Mouse (Mus musculus) liver, embryonic 11.5 days (tissue): ENCODE data around the gene Tmem169. TPM values are rescaled to one million over a fixed set of nuclear protein-coding genes. Genes with fewer than 3 reads are reported as not detected.
A peak's percentile ranks its signal among the peaks of the same experiment; 100 is the strongest.
"Not testable (repeated sequence)": the region's sequence is repeated elsewhere in the genome, so short reads cannot be mapped to it uniquely, and the experiment has no call there.

Source experiments
- ATAC-seq: fragments of 200-750 bp; cut with Nextera tagmentation; replicated peaks from 2 replicates; pipeline ENCODE4 v1.8.0; 2017; ENCODE audit warnings: moderate number of reproducible peaks, mild to moderate bottlenecking, moderate TSS enrichment, moderate library complexity; ENCODE audit not compliant: low FRiP score
- DNase-seq: peaks from one replicate; pipeline ENCODE4 v3.0.0-alpha.2; 2017; ENCODE audit warnings: low spot score
- H3K27ac ChIP-seq: fragments of 300-500 bp; sonication (generic); 2 replicates; pipeline ENCODE4 v1.5.1; 2014; ENCODE audit warnings: mild to moderate bottlenecking, low read depth, low read length, control low read depth
- H3K27me3 ChIP-seq: fragments of 300-500 bp; sonication (generic); replicated peaks from 2 replicates; pipeline ENCODE4 v1.6.1; 2014; ENCODE audit warnings: low read length, mixed read lengths; ENCODE audit not compliant: control insufficient read depth, insufficient read depth
- H3K36me3 ChIP-seq: fragments of 300-500 bp; sonication (generic); 2 replicates; pipeline ENCODE4 v1.6.1; 2014; ENCODE audit warnings: mild to moderate bottlenecking, low read length, moderate library complexity, mixed read lengths; ENCODE audit not compliant: control insufficient read depth, insufficient read depth
- H3K4me1 ChIP-seq: fragments of 300-500 bp; sonication (generic); replicated peaks from 2 replicates; pipeline ENCODE4 v1.6.1; 2014; ENCODE audit warnings: low read length, mixed read lengths; ENCODE audit not compliant: control insufficient read depth, insufficient read depth
- H3K4me2 ChIP-seq: fragments of 300-500 bp; sonication (generic); 2 replicates; pipeline ENCODE4 v1.6.1; 2014; ENCODE audit warnings: mild to moderate bottlenecking, control low read depth, moderate library complexity
- H3K4me3 ChIP-seq: fragments of 300-500 bp; sonication (generic); 2 replicates; pipeline ENCODE4 v1.5.1; 2014; ENCODE audit warnings: low read depth, low read length, control low read depth
- H3K9ac ChIP-seq: fragments of 300-500 bp; sonication (generic); 2 replicates; pipeline ENCODE4 v1.6.1; 2014; ENCODE audit warnings: low read depth, low read length, control low read depth
- H3K9me3 ChIP-seq: fragments of 300-500 bp; sonication (generic); 2 replicates; pipeline ENCODE4 v1.6.1; 2016; ENCODE audit warnings: low read length, inconsistent platforms, mixed read lengths; ENCODE audit not compliant: control insufficient read depth
- WGBS: fragments of 180-500 bp; shearing (Covaris S2); extraction: QIAGEN DNeasy Blood & Tissue Kit; methylation state at CpG from one replicate; pipeline ENCODE4 v1.1.7; 2014; 5-methylcytosine and 5-hydroxymethylcytosine counted together
- polyA plus RNA-seq: library from polyadenylated mRNA; unstranded; fragments of >200 nt; fragmentation: Nextera tagmentation; extraction: Ambion mirVana; gene quantifications from 2 replicates; pipeline ENCODE4 v1.2.1, GENCODE M21; 2014

Tmem169 gene
- polyA plus RNA-seq, 1 experiment from 2014 or later, result 0.77 TPM

GRCm38 (mm10) chr1:72244317-72245036 is 39.7 kb upstream of the Tmem169 start:
- Histone ChIP-seq H3K27ac (peak overlapping the region; percentile 87; the same call in 1 of the 2 replicates), H3K9ac (no peak overlapping the region), H3K4me2 (no peak overlapping the region), H3K27me3 (no peaks in the 10 kb centered on the region), H3K36me3 (no peaks in the 10 kb centered on the region), H3K4me3 (no peak overlapping the region), H3K4me1 (no peaks in the 10 kb centered on the region), H3K9me3 (no peaks in the 10 kb centered on the region)
- peak; percentile 89 for ATAC-seq
- WGBS, result 1% methylated on average over 12 of the region's 12 CpGs
- peak; percentile 50 for DNase-seq

- H3K4me3 ChIP-seq, H3K36me3 ChIP-seq, H3K4me2 ChIP-seq, DNase-seq, H3K4me1 ChIP-seq, ATAC-seq, H3K27ac ChIP-seq, H3K9me3 ChIP-seq, H3K9ac ChIP-seq, H3K27me3 ChIP-seq: not testable (repeated sequence)
- 47% methylated on average over 9 of the region's 9 CpGs for WGBS
Measured at GRCm38 (mm10) chr1:72248226-72248737, 35.9 kb upstream of the Tmem169 start.

- no peak for ATAC-seq
- no peak overlapping the region for H3K4me3 ChIP-seq
- WGBS, result 79% methylated on average over 1 of the region's 1 CpGs
Measured at GRCm38 (mm10) chr1:72251806-72252205, 32.4 kb upstream of the Tmem169 start.

DNA sequence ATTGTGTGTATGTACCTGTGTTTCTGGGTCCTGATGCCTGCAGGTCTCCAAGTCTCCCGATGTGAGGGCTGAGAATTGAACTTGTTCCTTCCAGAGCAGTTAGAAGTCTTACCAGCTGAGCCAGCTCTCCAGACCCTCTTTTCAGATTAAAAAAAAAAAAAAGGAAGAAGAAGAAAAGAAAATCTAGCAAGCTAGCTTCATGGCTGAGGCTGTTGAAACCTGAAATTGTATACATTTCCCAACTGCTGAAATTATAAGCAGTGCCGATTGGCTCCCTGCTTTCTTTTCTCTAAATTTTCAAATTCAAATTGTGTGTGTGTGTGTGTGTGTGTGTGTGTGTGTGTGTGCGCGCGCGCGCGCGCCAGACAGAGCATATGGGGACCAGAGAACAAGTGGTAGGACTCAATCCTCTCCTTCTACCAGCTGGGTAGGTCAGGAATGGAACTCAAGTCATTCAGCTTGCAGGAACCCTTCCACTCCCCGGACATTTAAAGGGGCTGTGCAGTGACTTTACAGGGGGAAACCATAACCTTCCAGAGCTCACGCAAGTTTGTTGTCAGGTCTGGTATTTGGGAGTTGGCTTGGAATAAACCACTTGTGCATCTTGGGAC is 30.2 kb upstream of the Tmem169 start:
- no peak for ATAC-seq
- 0 out of 2 replicates have a peak, but pooled peaks cover 3% of the 10 kb centered on the region for H3K4me1 ChIP-seq
- H3K9ac ChIP-seq, result peak overlapping the region; percentile 75
- DNase-seq, result no peak
- no peaks in the 10 kb centered on the region for H3K9me3 ChIP-seq
- no peaks in the 10 kb centered on the region for H3K36me3 ChIP-seq
- 30% methylated on average over 11 of the region's 11 CpGs for whole genome bisulfite sequencing
- H3K4me2 ChIP-seq, result peak overlapping the region; percentile 77
- H3K27ac ChIP-seq, result peak overlapping the region; percentile 86; the same call in 1 of the 2 replicates
- peak overlapping the region; percentile 51 for H3K4me3 ChIP-seq
- H3K27me3 ChIP-seq, result no peaks in the 10 kb centered on the region

More at GRCm38 (mm10) chr1:72251806-72252205, 32.4 kb upstream of the Tmem169 start:
- Histone ChIP-seq H3K9me3 (no peaks in the 10 kb centered on the region), H3K4me1 (no peaks in the 10 kb centered on the region), H3K9ac (no peak overlapping the region), H3K27ac (no peak overlapping the region), H3K36me3 (no peaks in the 10 kb centered on the region), H3K27me3 (no peaks in the 10 kb centered on the region), H3K4me2 (no peak overlapping the region)
- DNase-seq, result no peak

- H3K4me2 ChIP-seq, result peak overlapping the region; percentile 77
- DNase-seq (peak; percentile 94), ATAC-seq (peak; percentile 83)
- no peaks in the 10 kb centered on the region for H3K27me3 ChIP-seq
- H3K9ac ChIP-seq, result peak overlapping the region; percentile 75
- 0 out of 2 replicates have a peak, but pooled peaks cover 3% of the 10 kb centered on the region for H3K4me1 ChIP-seq
- peak overlapping the region; percentile 86 for H3K27ac ChIP-seq
- H3K9me3 ChIP-seq, result no peaks in the 10 kb centered on the region
- no peaks in the 10 kb centered on the region for H3K36me3 ChIP-seq
- peak overlapping the region; percentile 51 for H3K4me3 ChIP-seq
- WGBS, result 1% methylated on average over 35 of the region's 35 CpGs
Measured at GRCm38 (mm10) chr1:72254545-72255061, 29.6 kb upstream of the Tmem169 start.

DNA sequence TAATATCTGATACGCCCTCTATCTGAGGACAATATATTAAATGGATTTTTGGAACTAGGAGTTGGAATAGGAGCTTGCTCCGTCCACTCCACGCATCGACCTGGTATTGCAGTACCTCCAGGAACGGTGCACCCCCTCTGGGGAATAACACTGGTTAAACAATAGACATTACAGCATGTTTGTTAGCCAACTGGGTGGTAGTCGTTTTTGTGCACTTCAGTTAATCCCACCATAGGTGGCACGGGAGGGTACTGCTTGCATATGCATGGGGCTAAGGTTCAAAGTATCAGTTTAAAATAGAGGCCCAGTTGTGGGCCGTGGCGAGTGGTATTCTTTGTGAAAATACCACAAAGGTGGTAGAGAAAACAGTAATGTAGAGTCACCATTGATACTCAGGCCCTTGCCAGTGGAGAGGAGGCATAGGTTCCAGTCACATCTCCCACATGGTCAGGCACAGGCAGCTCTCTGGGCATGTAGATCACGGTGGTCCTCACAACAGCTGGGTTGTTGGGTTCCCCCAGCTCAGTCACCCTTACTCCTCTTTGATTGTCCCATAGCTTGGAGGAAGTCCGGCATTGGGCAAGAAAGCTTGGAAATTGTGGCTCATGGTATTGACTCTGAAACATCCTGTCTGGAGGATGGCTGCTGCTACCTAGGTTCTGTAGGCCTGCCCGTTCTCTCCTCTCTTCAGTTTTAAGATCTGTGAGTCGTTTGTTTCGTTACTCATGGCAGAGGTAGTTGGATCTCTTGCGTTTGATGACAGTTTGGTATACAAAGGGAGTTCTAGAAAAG is 28.9 kb upstream of the Tmem169 start:
- peak; percentile 81 for DNase-seq
- ATAC-seq, result peak; percentile 92
- Histone ChIP-seq H3K9me3 (no peaks in the 10 kb centered on the region), H3K27me3 (no peaks in the 10 kb centered on the region), H3K4me1 (0 out of 2 replicates have a peak, but pooled peaks cover 3% of the 10 kb centered on the region), H3K4me2 (peak overlapping the region; percentile 77), H3K27ac (peak overlapping the region; percentile 86), H3K9ac (peak overlapping the region; percentile 75; the same call in 1 of the 2 replicates), H3K36me3 (no peaks in the 10 kb centered on the region), H3K4me3 (peak overlapping the region; percentile 51)
- 2% methylated on average over 15 of the region's 15 CpGs for WGBS

- H3K27me3 ChIP-seq, result no peaks in the 10 kb centered on the region
- H3K4me1 ChIP-seq, result 0 out of 2 replicates have a peak, but pooled peaks cover 3% of the 10 kb centered on the region
- ATAC-seq, result no peak
- WGBS, result 39% methylated on average over 11 of the region's 11 CpGs
- no peak for DNase-seq
- peak overlapping the region; percentile 35 for H3K4me2 ChIP-seq
- H3K9me3 ChIP-seq, result no peaks in the 10 kb centered on the region
- peak overlapping the region; percentile 86 for H3K27ac ChIP-seq
- no peak overlapping the region for H3K9ac ChIP-seq
- no peaks in the 10 kb centered on the region for H3K36me3 ChIP-seq
- H3K4me3 ChIP-seq, result no peak overlapping the region
Measured at GRCm38 (mm10) chr1:72255854-72256175, 28.4 kb upstream of the Tmem169 start.
